Mouse (Mus musculus) CH12.LX (cell line): Measurements from ENCODE around the gene Ttc7b.

Experiments used
- BHLHE40 ChIP-seq: IDR thresholded peaks from 2 replicates; pipeline ENCODE4 v1.6.1; 2011; ENCODE audit warnings: mild to moderate bottlenecking, low read depth, low read length, improper control_type of control experiment
- CTCF ChIP-seq, 2 experiments: IDR thresholded peaks in 1 of 2; conservative IDR thresholded peaks in 1 of 2; 2 replicates each; pipeline ENCODE4 v1.5.1; 2011 to 2012; ENCODE audit warnings: low read depth in 2 of 2, low read length in 2 of 2, improper control_type of control experiment in 1 of 2, inconsistent platforms in 1 of 2, mild to moderate bottlenecking in 1 of 2, moderate library complexity in 1 of 2
- HCFC1 ChIP-seq: IDR thresholded peaks from 2 replicates; pipeline ENCODE4 v1.6.1; 2012; ENCODE audit warnings: low read depth, mild to moderate bottlenecking, inconsistent platforms, low read length, improper control_type of control experiment
- MEF2A ChIP-seq: IDR thresholded peaks from 2 replicates; pipeline ENCODE4 v1.6.1; 2014; ENCODE audit warnings: low read depth, mild to moderate bottlenecking, inconsistent platforms, low read length, improper control_type of control experiment, borderline replicate concordance
- POLR2A ChIP-seq: IDR thresholded peaks from 2 replicates; pipeline ENCODE4 v1.6.1; 2011; ENCODE audit warnings: low read depth, mild to moderate bottlenecking, improper control_type of control experiment, low read length

DNA sequence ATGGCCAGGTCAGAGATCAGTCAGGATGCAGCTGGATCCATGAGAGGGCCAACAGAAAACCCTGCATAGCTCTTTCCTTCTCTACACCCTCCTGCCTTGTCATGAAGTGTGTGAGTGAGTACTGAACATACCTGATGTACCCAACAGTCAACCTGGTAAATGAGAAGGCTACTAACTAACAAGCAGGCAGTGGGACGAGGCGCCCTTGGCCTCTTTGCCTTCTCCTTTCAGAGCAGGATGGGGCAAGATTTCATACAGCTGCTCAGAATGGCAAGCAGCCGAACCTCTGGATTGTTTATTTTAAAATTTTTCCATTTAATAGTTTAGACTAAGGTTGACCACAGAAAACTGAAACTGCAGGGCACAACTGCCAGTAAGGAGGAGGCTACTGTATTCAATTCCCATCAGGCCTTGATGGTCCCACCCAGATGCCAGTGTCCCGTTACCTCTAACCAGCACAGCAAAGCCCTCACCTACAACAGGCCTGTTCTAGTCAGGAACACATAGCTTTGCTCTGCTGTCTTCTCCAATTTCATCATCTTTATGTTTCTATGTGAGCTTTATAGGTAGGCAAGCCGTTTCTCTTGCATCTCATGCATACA is 121.4 kb downstream of the Ttc7b start:
- no peak for TF ChIP-seq MEF2A
- TF ChIP-seq BHLHE40: no peak
- TF ChIP-seq CTCF (conservative IDR thresholded peaks at IDR 0.05 in 1 of 2, IDR thresholded peaks at IDR 0.05 in 1 of 2; ENCODE audit: low read depth in 2 of 2, low read length in 2 of 2): no peak
- no peak for TF ChIP-seq POLR2A
- no peak for TF ChIP-seq HCFC1
